Mouse (Mus musculus) left cerebral cortex, adult 11 months (tissue): ENCODE measurements around the gene Hps3.

Source experiments
- DNase-seq: peaks from one replicate; pipeline ENCODE4 v3.0.0; 2022; ENCODE audit warnings: low spot score

Gene Hps3

DNA sequence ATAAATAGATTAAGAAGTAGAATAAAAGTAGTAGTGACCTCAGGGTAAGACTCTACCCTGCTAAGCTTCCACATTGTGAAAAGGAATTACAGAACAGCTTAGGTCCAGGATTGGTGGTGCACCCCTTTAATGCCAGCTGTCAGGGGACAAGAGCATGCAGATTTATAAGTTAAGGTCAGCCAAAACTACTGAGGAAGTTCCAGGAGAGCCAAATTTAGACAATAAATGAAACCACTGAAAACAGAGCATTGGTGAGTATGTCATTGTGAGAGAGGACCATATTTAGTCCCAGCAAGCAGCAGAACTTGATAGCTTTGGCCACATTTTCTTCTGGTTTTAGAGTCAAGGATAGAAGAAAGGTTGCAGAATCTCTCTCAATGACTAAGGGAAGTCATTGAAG lies 86.6 kb downstream of the Hps3 start:
- no peak for DNase-seq
